Mouse (Mus musculus): Measurements from ENCODE around the gene Pip4p1. TPM values are rescaled to one million over a fixed set of nuclear protein-coding genes. Genes with fewer than 3 reads are reported as not detected.

Pip4p1 gene
- polyA plus RNA-seq (2015; fragmentation: Nextera tagmentation; extraction: Ambion mirVana), result 42.4 and 54.4 TPM in 2 replicates

DNA sequence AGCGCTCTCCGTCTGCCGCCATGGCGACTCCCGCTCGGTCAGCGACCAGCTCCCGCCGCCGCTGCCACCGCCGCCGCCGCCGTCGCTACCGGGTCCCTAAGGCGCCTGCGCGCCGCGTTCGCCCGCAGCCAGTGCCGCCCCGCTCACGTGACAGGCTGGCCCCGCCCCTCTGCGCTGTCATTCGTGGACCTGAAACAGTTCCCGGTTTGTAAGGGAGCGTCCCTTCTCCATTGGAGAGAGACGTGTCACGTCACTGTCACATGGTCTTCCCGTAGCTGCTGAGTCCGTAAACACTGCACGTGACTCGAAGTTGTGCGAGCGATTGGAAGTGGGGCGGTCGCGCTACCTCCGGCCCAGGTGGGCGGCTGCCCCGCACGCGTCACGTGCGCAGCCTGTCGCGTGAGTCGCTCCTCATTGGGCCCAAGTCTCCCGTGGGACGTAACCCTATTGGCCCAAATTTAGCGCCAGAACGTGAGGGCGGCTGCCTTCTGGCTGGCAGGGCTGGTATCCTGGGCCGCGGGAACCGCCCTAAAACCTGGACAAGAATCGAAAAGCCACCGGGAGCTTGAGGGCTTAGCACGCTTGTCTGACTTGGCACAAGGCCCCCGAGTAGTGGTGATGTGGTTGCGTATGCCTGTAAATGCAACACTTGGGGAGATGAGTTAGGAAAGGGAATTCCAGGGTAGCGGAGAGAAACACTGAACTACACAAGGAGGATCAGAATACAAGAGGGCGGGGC, at the start of gene Pip4p1, which contains the start of gene Pnp:
Gene Pip4p1, minus strand, starts transcription at position 103 of the 739 bp plus-strand sequence.
Gene Pnp, plus strand, starts transcription at position 329 of the 739 bp plus-strand sequence.

DNA sequence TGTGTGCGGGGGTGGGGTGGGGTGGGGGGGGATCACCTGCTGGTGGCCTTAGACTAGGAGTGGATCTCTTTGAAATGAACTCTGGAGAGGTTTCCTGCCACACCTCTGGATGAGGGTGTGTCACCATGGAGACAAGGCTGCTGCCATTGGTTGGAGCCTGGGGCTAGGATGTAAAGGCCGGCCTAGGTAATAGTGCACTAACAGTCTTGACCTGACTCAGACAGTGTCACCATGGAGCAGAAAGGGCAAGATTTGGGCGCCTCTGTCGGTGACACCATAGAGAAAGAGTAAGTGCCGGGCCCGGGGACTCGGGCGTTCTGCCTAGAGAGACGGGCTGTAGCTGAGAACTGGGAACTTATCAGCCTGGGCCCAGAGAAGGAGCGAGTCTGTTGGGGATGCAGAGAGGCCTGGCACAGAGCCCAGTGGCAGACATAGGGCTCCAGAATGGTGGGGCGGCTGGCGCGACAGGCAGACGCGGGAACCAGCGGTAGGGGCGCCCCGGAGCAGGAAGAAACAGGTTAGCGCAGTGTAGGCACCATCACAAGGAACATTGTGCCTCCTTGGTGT, 25.4 kb upstream of the Pip4p1 start, which contains the start of gene Pnp2:
Gene Pnp2, plus strand, starts transcription at position 51 of the 567 bp plus-strand sequence.

DNA sequence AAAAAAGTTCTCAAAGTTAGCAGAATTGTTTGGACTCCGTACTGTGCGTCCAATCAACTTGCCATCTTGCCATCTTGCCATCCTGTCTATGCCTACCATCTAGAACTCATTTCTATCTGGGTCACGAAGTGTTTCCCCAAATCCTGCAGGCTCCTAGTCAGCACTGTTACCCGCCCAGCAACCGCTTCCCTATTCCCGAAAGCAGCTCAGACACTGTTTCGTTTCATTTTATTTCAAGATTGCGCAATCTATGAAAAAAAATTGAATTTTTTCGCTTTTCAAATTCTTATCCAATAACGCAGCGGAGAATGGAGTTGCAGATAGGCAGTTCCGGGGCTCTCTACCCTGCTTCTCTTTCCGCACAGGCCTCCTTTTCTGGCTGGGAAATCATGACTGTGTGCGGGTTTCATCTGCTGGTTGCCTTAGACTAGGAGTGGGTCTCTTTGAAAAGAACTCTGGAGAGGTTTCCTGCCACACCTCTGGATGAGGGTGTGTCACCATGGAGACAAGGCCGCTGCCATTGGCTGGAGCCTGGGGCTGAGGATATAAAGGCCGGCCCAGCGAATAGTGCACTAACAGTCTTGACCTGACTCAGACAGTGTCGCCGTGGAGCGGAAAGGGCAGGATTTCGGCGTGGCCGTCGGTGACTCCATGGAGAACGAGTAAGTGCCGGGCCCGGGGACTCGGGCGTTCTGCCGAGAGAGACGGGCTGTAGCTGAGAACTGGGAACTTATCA, 13.4 kb upstream of the Pip4p1 start, which contains the start of gene Gm49342:
Gene Gm49342, plus strand, starts transcription at position 586 of the 736 bp plus-strand sequence.

DNA sequence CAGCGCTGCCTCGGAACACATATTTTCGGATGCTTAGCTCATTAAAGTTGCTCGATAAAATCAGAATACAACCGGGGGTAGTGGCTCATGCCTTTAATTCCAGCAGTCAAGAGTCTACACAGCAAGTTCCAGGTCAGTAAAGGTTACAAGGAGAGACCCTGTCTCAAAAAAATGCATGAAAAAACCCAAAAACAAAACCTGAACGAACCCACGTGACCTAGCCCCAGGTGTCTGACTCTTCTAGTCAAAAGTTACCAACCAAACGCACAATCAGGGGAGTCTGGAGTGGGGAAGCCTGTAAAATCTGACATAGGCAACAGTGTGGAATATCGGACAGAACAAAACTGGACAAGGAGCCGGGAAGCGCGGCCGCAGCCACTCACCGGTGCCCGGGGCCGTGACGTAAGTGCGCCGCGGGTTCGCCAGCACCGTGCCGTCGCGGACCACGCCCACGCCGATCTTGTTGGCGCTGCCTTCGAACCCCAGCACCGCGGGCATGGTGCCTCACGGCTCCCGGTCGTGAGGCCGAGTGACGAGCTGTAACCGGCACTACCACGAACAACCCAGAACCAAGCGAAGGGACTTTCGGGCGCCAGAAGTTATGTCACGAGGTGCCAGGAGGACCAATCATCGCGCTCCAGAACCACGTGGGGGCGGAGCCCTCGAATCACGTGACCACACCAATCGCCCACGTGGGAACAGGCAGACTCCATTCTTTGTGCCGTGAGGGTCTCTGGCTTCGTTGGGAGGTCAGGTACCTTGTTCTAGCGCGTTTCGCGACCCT, 6.2 kb downstream of the Pip4p1 start, which contains the start of the genes Osgep and Apex1:
Gene Osgep, minus strand, starts transcription at position 613 of the 784 bp plus-strand sequence.
Gene Apex1, plus strand, starts transcription at position 688 of the 784 bp plus-strand sequence.

DNA sequence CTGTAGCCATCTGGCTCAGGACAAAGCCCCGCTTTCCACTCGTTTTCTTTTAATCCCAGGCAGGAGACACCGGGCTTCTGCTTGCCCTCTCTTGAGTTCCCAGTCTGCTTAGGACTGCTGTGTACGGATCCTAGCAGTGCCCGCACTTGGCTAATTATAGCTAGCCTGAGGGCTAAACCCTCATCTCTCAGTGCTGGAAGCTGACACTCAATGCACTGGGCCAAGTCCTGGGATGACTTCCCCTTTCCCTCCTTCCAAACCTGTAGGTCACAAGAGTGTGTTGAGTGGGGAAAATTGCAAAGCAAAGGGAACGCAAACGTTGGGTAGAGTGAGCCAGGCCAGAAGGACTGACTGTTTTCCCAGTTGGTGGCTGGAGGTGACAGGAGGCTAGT, 33.3 kb downstream of the Pip4p1 start, which contains the start of gene Klhl33:
Gene Klhl33, minus strand, starts transcription at position 134 of the 392 bp plus-strand sequence.

Other genes starting within 250 kb of the Pip4p1 start
- gene Olfr747, start 237.7 kb downstream of the Pip4p1 start, polyA plus RNA-seq (2015; fragmentation: Nextera tagmentation; extraction: Ambion mirVana), result not detected in 2 replicates
- not detected in 2 replicates for gene Olfr748, start 223.5 kb downstream of the Pip4p1 start, polyA plus RNA-seq (2015; fragmentation: Nextera tagmentation; extraction: Ambion mirVana)
- gene Olfr749, start 185.8 kb downstream of the Pip4p1 start, polyA plus RNA-seq (2015; fragmentation: Nextera tagmentation; extraction: Ambion mirVana), result not detected in 2 replicates
- gene Ttc5, start 145.3 kb downstream of the Pip4p1 start, polyA plus RNA-seq (2015; fragmentation: Nextera tagmentation; extraction: Ambion mirVana), result 64.9 and 67.5 TPM in 2 replicates
- 0.08 TPM in 1 of 2 replicates, not detected in the other for gene Ccnb1ip1, start 123.1 kb downstream of the Pip4p1 start, polyA plus RNA-seq (2015; fragmentation: Nextera tagmentation; extraction: Ambion mirVana)
- 33.6 and 39.5 TPM in 2 replicates for gene Parp2, start 123.0 kb downstream of the Pip4p1 start, polyA plus RNA-seq (2015; fragmentation: Nextera tagmentation; extraction: Ambion mirVana)
- gene Tep1, start 60.3 kb downstream of the Pip4p1 start, polyA plus RNA-seq (2015; fragmentation: Nextera tagmentation; extraction: Ambion mirVana), result 9.4 and 9.5 TPM in 2 replicates
- 0.36 and 0.57 TPM in 2 replicates for gene Klhl33, start 33.3 kb downstream of the Pip4p1 start, polyA plus RNA-seq (2015; fragmentation: Nextera tagmentation; extraction: Ambion mirVana)
- 84.0 and 97.5 TPM in 2 replicates for gene Osgep, start 6.0 kb downstream of the Pip4p1 start, polyA plus RNA-seq (2015; fragmentation: Nextera tagmentation; extraction: Ambion mirVana)
- 143 and 189 TPM in 2 replicates for gene Apex1, start 5.9 kb downstream of the Pip4p1 start, polyA plus RNA-seq (2015; fragmentation: Nextera tagmentation; extraction: Ambion mirVana)
- 71.4 and 77.7 TPM in 2 replicates for gene Pnp, start 226 bp upstream of the Pip4p1 start, polyA plus RNA-seq (2015; fragmentation: Nextera tagmentation; extraction: Ambion mirVana)
- not detected in 2 replicates for gene Gm49342, start 13.7 kb upstream of the Pip4p1 start, polyA plus RNA-seq (2015; fragmentation: Nextera tagmentation; extraction: Ambion mirVana)
- 2.2 and 2.8 TPM in 2 replicates for gene Pnp2, start 25.1 kb upstream of the Pip4p1 start, polyA plus RNA-seq (2015; fragmentation: Nextera tagmentation; extraction: Ambion mirVana)
- 0.25 TPM in 1 of 2 replicates, not detected in the other for gene Rnase10, start 76.9 kb upstream of the Pip4p1 start, polyA plus RNA-seq (2015; fragmentation: Nextera tagmentation; extraction: Ambion mirVana)
- not detected in 2 replicates for gene Rnase9, start 111.0 kb upstream of the Pip4p1 start, polyA plus RNA-seq (2015; fragmentation: Nextera tagmentation; extraction: Ambion mirVana)
- gene Rnase11, start 119.3 kb upstream of the Pip4p1 start, polyA plus RNA-seq (2015; fragmentation: Nextera tagmentation; extraction: Ambion mirVana), result not detected in 2 replicates
- 1.4 and 1.9 TPM in 2 replicates for gene Rnase12, start 126.8 kb upstream of the Pip4p1 start, polyA plus RNA-seq (2015; fragmentation: Nextera tagmentation; extraction: Ambion mirVana)
- gene Olfr750, start 143.6 kb upstream of the Pip4p1 start, polyA plus RNA-seq (2015; fragmentation: Nextera tagmentation; extraction: Ambion mirVana), result 0.03 and 0.05 TPM in 2 replicates
- gene Rnase4, start 160.2 kb upstream of the Pip4p1 start, polyA plus RNA-seq (2015; fragmentation: Nextera tagmentation; extraction: Ambion mirVana), result 122 and 245 TPM in 2 replicates
- gene Ang, start 160.3 kb upstream of the Pip4p1 start, polyA plus RNA-seq (2015; fragmentation: Nextera tagmentation; extraction: Ambion mirVana), result 14.8 and 20.1 TPM in 2 replicates
- 0.08 TPM in 1 of 2 replicates, not detected in the other for gene Eddm3b, start 183.6 kb upstream of the Pip4p1 start, polyA plus RNA-seq (2015; fragmentation: Nextera tagmentation; extraction: Ambion mirVana)
- gene Rnase6, start 193.1 kb upstream of the Pip4p1 start, polyA plus RNA-seq (2015; fragmentation: Nextera tagmentation; extraction: Ambion mirVana), result 0.99 and 1.6 TPM in 2 replicates
- gene Rnase1, start 215.9 kb upstream of the Pip4p1 start, polyA plus RNA-seq (2015; fragmentation: Nextera tagmentation; extraction: Ambion mirVana), result 2.3 and 3.7 TPM in 2 replicates
- not detected in 2 replicates for gene Rnase2b, start 231.4 kb upstream of the Pip4p1 start, polyA plus RNA-seq (2015; fragmentation: Nextera tagmentation; extraction: Ambion mirVana)